Mouse (Mus musculus) C2C12 (cell line): ENCODE measurements around the gene Cstf3. TPM values are rescaled to one million over a fixed set of nuclear protein-coding genes. Genes with fewer than 3 reads are reported as not detected.

Source experiments
- H3K27me3 ChIP-seq: one replicate; pipeline ENCODE4 v1.6.1; 2011; ENCODE audit not compliant: control insufficient read depth, insufficient read depth, insufficient read length
- H3K36me3 ChIP-seq: one replicate; pipeline ENCODE4 v1.6.1; 2011; ENCODE audit not compliant: control insufficient read depth, insufficient read depth
- H3K4me3 ChIP-seq: one replicate; pipeline ENCODE4 v1.5.1; 2011; ENCODE audit warnings: mild to moderate bottlenecking, control low read depth; ENCODE audit not compliant: poor library complexity, insufficient read depth, severe bottlenecking
- H3K79me2 ChIP-seq: one replicate; pipeline ENCODE4 v1.6.1; 2011; ENCODE audit not compliant: control insufficient read depth, insufficient read depth
- H3K79me3 ChIP-seq: one replicate; pipeline ENCODE4 v1.6.1; 2011; ENCODE audit warnings: low read depth, control low read depth
- H3ac ChIP-seq: one replicate; pipeline ENCODE3; 2011; ENCODE audit warnings: low read depth; ENCODE audit not compliant: control insufficient read depth, insufficient read length
- CEBPB ChIP-seq: IDR thresholded peaks from one replicate; pipeline ENCODE4 v1.6.1; 2011; ENCODE audit warnings: low read depth, mild to moderate bottlenecking, control low read depth, moderate library complexity
- CTCF ChIP-seq: IDR thresholded peaks from one replicate; pipeline ENCODE4 v1.5.1; 2011; ENCODE audit not compliant: control insufficient read depth, insufficient read depth, insufficient read length
- FOSL1 ChIP-seq: IDR thresholded peaks from one replicate; pipeline ENCODE4 v1.8.0; 2011; ENCODE audit warnings: mild to moderate bottlenecking, low read length; ENCODE audit not compliant: poor library complexity, insufficient read depth, severe bottlenecking
- MAX ChIP-seq: IDR thresholded peaks from one replicate; pipeline ENCODE4 v1.6.1; 2011; ENCODE audit warnings: mild to moderate bottlenecking, control low read depth
- MYOD1 ChIP-seq: IDR thresholded peaks from one replicate; pipeline ENCODE4 v1.6.1; 2011; ENCODE audit warnings: low read depth; ENCODE audit not compliant: control insufficient read depth, insufficient read length
- MYOG ChIP-seq: IDR thresholded peaks from one replicate; pipeline ENCODE4 v1.6.1; 2011; ENCODE audit not compliant: control insufficient read depth, insufficient read length; ENCODE audit errors: extremely low read depth
- USF1 ChIP-seq: IDR thresholded peaks from one replicate; pipeline ENCODE4 v1.6.1; 2011; ENCODE audit warnings: low read depth, mild to moderate bottlenecking, control low read depth, moderate library complexity
- polyA plus RNA-seq: library from polyadenylated mRNA; unstranded; fragments of >200 nt; fragmentation: generic; extraction: Trizol; gene quantifications from one replicate; pipeline ENCODE4 v1.2.1, GENCODE M21; 2012; ENCODE audit warnings: missing spikeins

The Cstf3 gene
- polyA plus RNA-seq, 1 experiment, result 15.8 TPM

GRCm38 (mm10) chr2:104578836-104579604 is 11.3 kb upstream of the Cstf3 start:
- H3K79me2 ChIP-seq, result no peaks in the 10 kb centered on the region
- no peaks in the 10 kb centered on the region for H3K27me3 ChIP-seq
- no peaks in the 10 kb centered on the region for H3K79me3 ChIP-seq
- no peak overlapping the region for H3ac ChIP-seq
- no peaks in the 10 kb centered on the region for H3K36me3 ChIP-seq
- H3K4me3 ChIP-seq, result no peak overlapping the region
- no peak for TF ChIP-seq CTCF
- no peak for TF ChIP-seq CEBPB
- TF ChIP-seq FOSL1, result no peak
- no peak for TF ChIP-seq MYOG
- no peak for TF ChIP-seq MYOD1
- no peak for TF ChIP-seq USF1
- TF ChIP-seq MAX, result no peak

GRCm38 (mm10) chr2:104579784-104580446 is 10.4 kb upstream of the Cstf3 start:
- Histone ChIP-seq H3ac (no peak overlapping the region), H3K36me3 (no peaks in the 10 kb centered on the region), H3K79me3 (no peaks in the 10 kb centered on the region), H3K27me3 (no peaks in the 10 kb centered on the region), H3K4me3 (no peak overlapping the region), H3K79me2 (no peaks in the 10 kb centered on the region)
- TF ChIP-seq CEBPB (no peak), USF1 (no peak), MYOG (no peak), CTCF (no peak), MAX (no peak), MYOD1 (no peak), FOSL1 (no peak)

GRCm38 (mm10) chr2:104581281-104581879 is 8.9 kb upstream of the Cstf3 start:
- Histone ChIP-seq H3K4me3 (no peak overlapping the region), H3K36me3 (no peaks in the 10 kb centered on the region), H3K79me3 (no peaks in the 10 kb centered on the region), H3K27me3 (no peaks in the 10 kb centered on the region), H3ac (no peak overlapping the region), H3K79me2 (no peaks in the 10 kb centered on the region)
- TF ChIP-seq MYOD1, result no peak

GRCm38 (mm10) chr2:104583032-104583431 is 7.3 kb upstream of the Cstf3 start:
- Histone ChIP-seq H3K36me3 (no peaks in the 10 kb centered on the region), H3K79me2 (no peaks in the 10 kb centered on the region), H3ac (no peak overlapping the region), H3K27me3 (no peaks in the 10 kb centered on the region), H3K4me3 (no peak overlapping the region), H3K79me3 (no peaks in the 10 kb centered on the region)
- TF ChIP-seq MYOG, result no peak
- no peak for TF ChIP-seq MYOD1
- TF ChIP-seq USF1, result no peak
- no peak for TF ChIP-seq FOSL1
- no peak for TF ChIP-seq CEBPB
- TF ChIP-seq MAX, result no peak
- no peak for TF ChIP-seq CTCF

GRCm38 (mm10) chr2:104584226-104584625 is 6.1 kb upstream of the Cstf3 start:
- H3ac ChIP-seq, result no peak overlapping the region
- no peaks in the 10 kb centered on the region for H3K79me2 ChIP-seq
- TF ChIP-seq CTCF (no peak), FOSL1 (no peak), USF1 (no peak), CEBPB (no peak), MAX (no peak), MYOD1 (no peak), MYOG (no peak)
- H3K36me3 ChIP-seq, result no peaks in the 10 kb centered on the region
- no peaks in the 10 kb centered on the region for H3K27me3 ChIP-seq
- no peaks in the 10 kb centered on the region for H3K79me3 ChIP-seq
- no peak overlapping the region for H3K4me3 ChIP-seq

- Histone ChIP-seq H3K79me3 (peaks cover 2% of the 10 kb centered on the region), H3ac (no peak overlapping the region), H3K79me2 (peaks cover 4% of the 10 kb centered on the region), H3K4me3 (no peak overlapping the region), H3K27me3 (no peaks in the 10 kb centered on the region), H3K36me3 (no peaks in the 10 kb centered on the region)
- no peak for TF ChIP-seq FOSL1
- no peak for TF ChIP-seq MAX
- TF ChIP-seq CEBPB, result no peak
- TF ChIP-seq MYOD1, result no peak
- TF ChIP-seq CTCF, result no peak
- no peak for TF ChIP-seq USF1
- no peak for TF ChIP-seq MYOG
Measured at GRCm38 (mm10) chr2:104585645-104586044, 4.7 kb upstream of the Cstf3 start.
